Mouse (Mus musculus) retina, postnatal 7 days (tissue): ENCODE measurements around the gene Glb1l.

Source experiments
- DNase-seq: peaks from one replicate; pipeline ENCODE4 v3.0.0-alpha.2; 2012; ENCODE audit warnings: low read depth, low spot score

Glb1l gene

GRCm38 (mm10) chr1:75192452-75192851, 18.2 kb downstream of the Glb1l start:
- DNase-seq, result no peak

GRCm38 (mm10) chr1:75191622-75192402, 18.8 kb downstream of the Glb1l start, which contains the start of the genes Ankzf1 and Atg9a:
Gene Ankzf1 (plus strand): TSS chr1:75192151.
Gene Atg9a (minus strand): TSS chr1:75192196.
- DNase-seq, result peak; percentile 94

- DNase-seq, result no peak
Observed at GRCm38 (mm10) chr1:75191258-75191621, 19.4 kb downstream of the Glb1l start.

GRCm38 (mm10) chr1:75190577-75190976, 20.0 kb downstream of the Glb1l start:
- no peak for DNase-seq

GRCm38 (mm10) chr1:75187914-75188483, 22.6 kb downstream of the Glb1l start:
- DNase-seq, result no peak

- DNase-seq, result no peak
Observed at GRCm38 (mm10) chr1:75187126-75187525, 23.5 kb downstream of the Glb1l start.

- no peak for DNase-seq
Observed at GRCm38 (mm10) chr1:75185495-75185894, 25.1 kb downstream of the Glb1l start.

- no peak for DNase-seq
Observed at GRCm38 (mm10) chr1:75182160-75182559, 28.5 kb downstream of the Glb1l start.

- no peak for DNase-seq
Observed at GRCm38 (mm10) chr1:75181377-75181870, 29.2 kb downstream of the Glb1l start.

GRCm38 (mm10) chr1:75180741-75181140, 29.9 kb downstream of the Glb1l start:
- no peak for DNase-seq

GRCm38 (mm10) chr1:75180105-75180590, 30.5 kb downstream of the Glb1l start, which contains the start of gene Abcb6:
Gene Abcb6 (minus strand): TSS chr1:75180392.
- DNase-seq, result peak; percentile 86

GRCm38 (mm10) chr1:75179334-75180104, 31.1 kb downstream of the Glb1l start:
- no peak for DNase-seq

- peak; percentile 88 for DNase-seq
Observed at GRCm38 (mm10) chr1:75168472-75169464, 41.8 kb downstream of the Glb1l start, which contains the start of gene Zfand2b. Gene Zfand2b (plus strand): TSS chr1:75168646.

GRCm38 (mm10) chr1:75168093-75168471, 42.5 kb downstream of the Glb1l start:
- no peak for DNase-seq

GRCm38 (mm10) chr1:75160256-75160617, 50.4 kb downstream of the Glb1l start:
- no peak for DNase-seq

GRCm38 (mm10) chr1:75159540-75160255, 50.9 kb downstream of the Glb1l start:
- no peak for DNase-seq

GRCm38 (mm10) chr1:75158990-75159389, 51.6 kb downstream of the Glb1l start:
- no peak for DNase-seq

- DNase-seq, result no peak
Observed at GRCm38 (mm10) chr1:75155837-75156236, 54.8 kb downstream of the Glb1l start.

- DNase-seq, result no peak
Observed at GRCm38 (mm10) chr1:75148727-75149126, 61.9 kb downstream of the Glb1l start.
